Mouse (Mus musculus) hindbrain, embryonic 11.5 days (tissue): Measurements from ENCODE around the gene Fdps. TPM values are rescaled to one million over a fixed set of nuclear protein-coding genes. Genes with fewer than 3 reads are reported as not detected.

Source experiments
- ATAC-seq: fragments of 200-750 bp; cut with Nextera tagmentation; 2 replicates; pipeline ENCODE4 v1.8.0; 2017; ENCODE audit warnings: mild to moderate bottlenecking, moderate TSS enrichment, moderate library complexity; ENCODE audit not compliant: low FRiP score
- DNase-seq: peaks from one replicate; pipeline ENCODE4 v3.0.0-alpha.2; 2015; ENCODE audit warnings: low spot score
- H3K27ac ChIP-seq: fragments of 300-500 bp; sonication (generic); 2 replicates; pipeline ENCODE4 v1.5.1; 2014; ENCODE audit warnings: mild to moderate bottlenecking, low read depth, low read length
- H3K27me3 ChIP-seq: fragments of 300-500 bp; sonication (generic); 2 replicates; pipeline ENCODE4 v1.6.1; 2014; ENCODE audit warnings: mild to moderate bottlenecking, low read length, moderate library complexity, mixed read lengths; ENCODE audit not compliant: control insufficient read depth, insufficient read depth
- H3K36me3 ChIP-seq: fragments of 300-500 bp; sonication (generic); 2 replicates; pipeline ENCODE4 v1.6.1; 2014; ENCODE audit warnings: mild to moderate bottlenecking, low read length, moderate library complexity, mixed read lengths; ENCODE audit not compliant: control insufficient read depth, insufficient read depth
- H3K4me1 ChIP-seq: fragments of 300-500 bp; sonication (generic); replicated peaks from 2 replicates; pipeline ENCODE4 v1.6.1; 2014; ENCODE audit warnings: low read length, mixed read lengths; ENCODE audit not compliant: control insufficient read depth, insufficient read depth
- H3K4me2 ChIP-seq: fragments of 300-500 bp; sonication (generic); replicated peaks from 2 replicates; pipeline ENCODE4 v1.6.1; 2014; ENCODE audit warnings: mild to moderate bottlenecking, low read depth, low read length
- H3K4me3 ChIP-seq: fragments of 300-500 bp; sonication (generic); 2 replicates; pipeline ENCODE4 v1.5.1; 2014; ENCODE audit warnings: low read depth, low read length
- H3K9ac ChIP-seq: fragments of 300-500 bp; sonication (generic); 2 replicates; pipeline ENCODE4 v1.6.1; 2014; ENCODE audit warnings: low read depth, low read length
- H3K9me3 ChIP-seq: fragments of 300-500 bp; sonication (generic); 2 replicates; pipeline ENCODE4 v1.6.1; 2016; ENCODE audit warnings: low read length; ENCODE audit not compliant: control insufficient read depth
- WGBS: fragments of 180-500 bp; shearing (Covaris S2); extraction: QIAGEN DNeasy Blood & Tissue Kit; methylation state at CpG from one replicate; pipeline ENCODE4 v1.1.7; 2014; 5-methylcytosine and 5-hydroxymethylcytosine counted together
- polyA plus RNA-seq: library from polyadenylated mRNA; unstranded; fragments of >200 nt; fragmentation: Nextera tagmentation; extraction: Ambion mirVana; gene quantifications from 2 replicates; pipeline ENCODE4 v1.2.1, GENCODE M21; 2014

Gene Fdps
- polyA plus RNA-seq, 1 experiment from 2014 or later = 392 TPM

DNA sequence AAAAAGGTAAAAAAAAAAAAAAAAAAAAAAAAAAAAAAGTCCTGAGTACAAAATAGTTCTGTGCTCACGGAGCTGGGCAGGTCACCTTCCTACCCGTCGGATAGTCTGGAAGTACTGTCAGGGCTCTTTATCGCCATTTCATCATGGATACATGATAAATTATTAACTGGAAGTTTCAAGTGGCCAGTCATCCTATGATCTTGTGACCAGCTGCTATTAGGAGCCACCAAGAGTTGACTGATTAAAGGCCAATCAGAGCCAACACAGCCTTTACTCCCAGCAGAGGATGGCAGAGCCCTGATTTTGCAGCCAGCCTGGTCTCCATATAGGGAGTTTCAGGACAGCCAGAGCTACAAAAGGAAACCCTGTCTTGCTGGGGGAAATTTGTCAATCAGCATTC, 11.3 kb upstream of the Fdps start:
- ATAC-seq (no peak), DNase-seq (no peak)
- H3K4me3 ChIP-seq = no peak overlapping the region
- no peak overlapping the region for H3K9ac ChIP-seq
- H3K27me3 ChIP-seq = no peaks in the 10 kb centered on the region
- 87% methylated on average over 4 of the region's 4 CpGs for WGBS
- no peak overlapping the region for H3K27ac ChIP-seq
- no peaks in the 10 kb centered on the region for H3K9me3 ChIP-seq
- H3K4me1 ChIP-seq = no peaks in the 10 kb centered on the region
- H3K36me3 ChIP-seq = no peaks in the 10 kb centered on the region
- H3K4me2 ChIP-seq = no peak overlapping the region

DNA sequence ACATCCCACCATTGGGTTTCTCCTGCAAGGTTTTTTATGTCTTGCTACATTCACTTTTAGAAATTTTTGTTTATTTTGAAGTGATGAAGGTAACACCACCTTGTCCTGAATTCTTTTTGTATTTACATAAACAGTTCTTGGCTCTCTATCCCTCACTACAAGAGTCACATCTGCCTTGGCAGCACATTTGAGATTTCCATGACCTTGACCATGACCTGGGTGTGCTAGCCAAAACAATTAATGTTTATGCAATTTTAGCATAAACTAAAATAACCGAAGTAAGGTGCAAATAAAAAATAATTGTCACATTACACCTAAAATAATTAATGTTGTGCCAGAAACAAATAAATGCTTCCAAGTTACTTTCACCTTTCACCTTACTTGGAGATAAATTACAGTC, 6.4 kb upstream of the Fdps start:
- H3K9ac ChIP-seq = no peak overlapping the region
- DNase-seq = no peak

DNA sequence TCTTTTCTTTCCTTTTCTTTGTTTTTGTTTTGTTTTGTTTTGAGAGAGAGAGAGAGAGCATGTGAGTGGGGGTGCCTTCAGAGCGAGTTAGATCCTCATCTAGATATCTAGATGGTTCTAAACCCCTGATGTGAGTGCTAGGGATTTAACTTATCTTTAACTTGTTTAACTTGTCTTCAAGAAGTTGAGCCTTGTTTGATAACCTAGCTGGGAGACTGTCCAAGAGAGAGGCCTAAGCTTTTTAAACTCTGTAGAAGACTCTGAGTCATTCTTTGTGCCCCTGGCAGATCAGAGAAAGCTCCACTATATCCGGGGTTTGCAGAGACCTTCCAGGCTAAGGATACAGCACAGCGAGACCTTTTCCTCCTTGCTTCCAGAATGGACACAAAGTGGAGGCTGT, 5.8 kb upstream of the Fdps start:
- WGBS = 73% methylated on average over 3 of the region's 3 CpGs
- DNase-seq = no peak

More for the DNA sequence above, 6.4 kb upstream of the Fdps start:
- Histone ChIP-seq H3K4me3 (no peak overlapping the region), H3K36me3 (no peaks in the 10 kb centered on the region), H3K9me3 (no peaks in the 10 kb centered on the region), H3K4me1 (no peaks in the 10 kb centered on the region), H3K4me2 (no peak overlapping the region), H3K27me3 (no peaks in the 10 kb centered on the region), H3K27ac (no peak overlapping the region)
- no peak for ATAC-seq
- WGBS = 77% methylated on average over 1 of the region's 1 CpGs

DNA sequence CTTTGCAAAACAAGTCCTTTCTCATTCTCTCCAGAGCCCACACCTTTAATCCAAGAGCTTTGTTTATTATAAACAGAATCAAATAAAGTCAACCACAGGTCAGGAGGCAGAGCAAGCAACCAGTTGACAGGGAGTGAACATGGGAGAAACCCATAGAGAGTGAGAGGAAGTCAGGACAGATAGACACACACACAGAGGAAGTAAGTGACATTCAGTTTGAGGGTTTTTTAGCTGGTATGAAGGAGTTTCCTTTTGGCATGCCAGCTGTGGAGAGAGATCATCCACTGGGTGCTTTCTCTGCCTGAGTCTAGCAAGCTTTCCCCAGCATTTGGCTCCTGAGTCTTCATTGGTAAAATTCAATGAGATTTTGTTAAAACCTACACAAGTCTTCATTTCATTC, 5.1 kb upstream of the Fdps start:
- no peak overlapping the region for H3K4me2 ChIP-seq
- H3K9ac ChIP-seq = no peak overlapping the region
- H3K27ac ChIP-seq = no peak overlapping the region
- no peaks in the 10 kb centered on the region for H3K36me3 ChIP-seq
- H3K9me3 ChIP-seq = no peaks in the 10 kb centered on the region
- ATAC-seq = no peak
- H3K4me1 ChIP-seq = no peaks in the 10 kb centered on the region
- no peaks in the 10 kb centered on the region for H3K27me3 ChIP-seq
- DNase-seq = no peak
- H3K4me3 ChIP-seq = no peak overlapping the region

More for the DNA sequence above, 5.8 kb upstream of the Fdps start:
- H3K36me3 ChIP-seq = no peaks in the 10 kb centered on the region
- no peak for ATAC-seq
- H3K9ac ChIP-seq = no peak overlapping the region
- H3K27me3 ChIP-seq = no peaks in the 10 kb centered on the region
- H3K27ac ChIP-seq = no peak overlapping the region
- no peak overlapping the region for H3K4me2 ChIP-seq
- H3K9me3 ChIP-seq = no peaks in the 10 kb centered on the region
- no peak overlapping the region for H3K4me3 ChIP-seq
- H3K4me1 ChIP-seq = no peaks in the 10 kb centered on the region

DNA sequence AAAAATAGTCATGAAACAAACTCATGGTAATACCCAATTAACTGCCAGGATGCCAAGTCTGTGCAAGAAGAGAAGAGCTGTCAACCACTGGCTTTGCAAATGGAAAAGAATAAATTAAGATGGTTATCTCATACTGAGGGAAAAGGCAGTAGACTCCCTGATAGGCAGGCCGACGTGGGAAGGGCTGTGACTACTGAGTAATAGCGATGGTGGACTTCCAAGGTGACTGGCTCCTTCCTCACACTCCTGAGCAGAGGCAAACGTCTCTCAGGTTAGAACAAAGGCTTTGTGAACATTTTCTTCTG, 1.5 kb upstream of the Fdps start:
- H3K4me3 ChIP-seq = no peak overlapping the region
- WGBS = 79% methylated on average over 4 of the region's 4 CpGs
- H3K27me3 ChIP-seq = no peaks in the 10 kb centered on the region
- no peak overlapping the region for H3K9ac ChIP-seq
- H3K4me1 ChIP-seq = peaks cover 5% of the 10 kb centered on the region; the same call in 1 of the 2 replicates
- no peak for ATAC-seq
- H3K36me3 ChIP-seq = peaks cover 3% of the 10 kb centered on the region; the same call in 1 of the 2 replicates
- no peaks in the 10 kb centered on the region for H3K9me3 ChIP-seq
- no peak overlapping the region for H3K27ac ChIP-seq
- no peak overlapping the region for H3K4me2 ChIP-seq
- DNase-seq = no peak

DNA sequence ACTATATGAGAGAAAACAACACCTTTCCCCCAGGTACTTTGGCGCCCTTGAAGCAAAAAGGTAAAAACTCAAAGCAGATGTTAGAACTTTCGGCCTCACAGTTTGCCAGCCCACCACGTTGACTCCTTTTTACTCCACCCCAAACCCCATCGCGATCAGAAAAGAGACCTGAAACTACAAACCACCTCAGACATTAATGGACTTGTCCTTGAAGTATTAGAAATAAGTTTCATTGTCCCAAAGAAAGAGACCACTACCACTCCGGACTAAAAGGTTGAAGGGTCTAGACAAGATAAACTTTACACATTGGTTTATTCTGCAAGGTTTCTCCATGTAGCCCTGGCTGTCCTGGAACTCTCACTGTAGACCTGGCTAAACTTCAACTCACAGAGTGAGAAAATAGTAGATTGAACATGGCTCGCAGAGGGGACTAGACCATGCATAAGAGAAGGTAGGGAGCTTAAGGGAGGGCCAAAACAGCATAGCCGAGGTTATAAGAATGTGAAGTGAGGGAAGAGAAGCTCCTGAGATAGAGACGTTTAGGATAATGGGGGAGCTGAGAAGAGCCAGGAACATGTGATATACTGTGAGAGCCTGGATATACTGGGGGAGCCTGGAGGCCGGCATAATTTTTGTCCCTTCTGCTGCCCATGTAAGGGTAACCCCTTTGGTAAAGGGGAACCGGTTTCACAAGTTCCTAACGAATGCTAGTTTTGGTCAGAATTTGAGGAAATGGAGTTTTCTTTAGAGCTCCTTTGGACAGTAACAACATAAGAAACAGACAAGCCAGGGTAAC, 934 bp upstream of the Fdps start:
- Histone ChIP-seq H3K36me3 (peaks cover 3% of the 10 kb centered on the region; the same call in 1 of the 2 replicates), H3K9me3 (no peaks in the 10 kb centered on the region), H3K4me1 (peaks cover 5% of the 10 kb centered on the region; the same call in 1 of the 2 replicates), H3K9ac (peak overlapping the region; percentile 47; the same call in 1 of the 2 replicates), H3K4me3 (peak overlapping the region; percentile 62; the same call in 1 of the 2 replicates), H3K27ac (peak overlapping the region; percentile 69; the same call in 1 of the 2 replicates), H3K27me3 (no peaks in the 10 kb centered on the region), H3K4me2 (peak overlapping the region; percentile 55)
- ATAC-seq = no peak
- no peak for DNase-seq
- WGBS = 72% methylated on average over 12 of the region's 12 CpGs

DNA sequence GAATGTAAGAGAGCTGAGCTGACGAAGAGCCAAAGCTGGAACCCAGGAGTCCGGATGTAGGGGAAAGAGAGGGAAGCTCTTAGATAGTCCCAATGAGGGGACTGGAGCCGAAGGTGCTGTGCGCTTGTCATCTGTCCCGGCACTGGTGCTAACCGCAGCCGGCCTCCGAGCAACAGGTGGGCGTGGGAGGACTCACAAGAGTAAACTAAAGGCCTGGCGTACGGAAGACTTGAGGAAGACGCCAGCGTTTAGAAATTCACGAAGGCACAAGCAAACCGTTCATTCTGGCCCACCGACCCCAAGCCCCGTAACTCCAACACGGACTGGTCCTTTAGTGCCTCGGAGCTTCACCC, 324 bp downstream of the Fdps start:
- peak; percentile 51 for ATAC-seq
- Histone ChIP-seq H3K9ac (peak overlapping the region; percentile 62), H3K4me3 (peak overlapping the region; percentile 62), H3K4me2 (peak overlapping the region; percentile 59), H3K27ac (peak overlapping the region; percentile 49), H3K27me3 (no peaks in the 10 kb centered on the region), H3K9me3 (no peaks in the 10 kb centered on the region), H3K4me1 (peaks cover 5% of the 10 kb centered on the region; the same call in 1 of the 2 replicates), H3K36me3 (peaks cover 3% of the 10 kb centered on the region; the same call in 1 of the 2 replicates)
- no peak for DNase-seq
- under 1% methylated on average over 19 of the region's 19 CpGs for WGBS

DNA sequence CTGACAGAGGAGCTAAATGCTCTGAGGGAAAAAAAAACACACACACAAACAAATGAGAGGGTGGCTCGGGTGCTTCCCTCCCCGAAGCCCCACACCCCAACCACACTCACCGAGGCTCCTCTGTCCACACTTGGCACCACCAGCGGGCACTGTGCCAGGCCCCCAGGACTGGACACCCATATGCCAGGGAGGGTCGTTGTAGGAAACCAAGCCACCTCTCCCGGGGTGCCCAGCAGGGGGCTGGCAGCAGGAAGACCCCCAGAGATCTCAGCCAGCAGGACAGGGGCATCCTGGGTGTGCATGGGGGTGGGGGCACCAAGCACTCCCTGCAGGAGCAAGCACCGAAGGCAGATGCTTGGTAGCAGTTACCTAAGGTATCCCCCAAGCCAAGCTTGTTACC, 948 bp downstream of the Fdps start, which contains the start of gene Gm43738:
Gene Gm43738, minus strand, starts transcription at position 289 of the 400 bp plus-strand sequence.
- WGBS = 58% methylated on average over 7 of the region's 7 CpGs
- H3K27me3 ChIP-seq = no peaks in the 10 kb centered on the region
- H3K4me3 ChIP-seq = peak within 1 kb of the TSS; percentile 62
- peak within 1 kb of the TSS; percentile 49 for H3K27ac ChIP-seq
- no peaks in the 10 kb centered on the region for H3K9me3 ChIP-seq
- ATAC-seq = no peak
- peak within 1 kb of the TSS; percentile 62 for H3K9ac ChIP-seq
- H3K4me2 ChIP-seq = peak within 1 kb of the TSS; percentile 59
- peaks cover 5% of the 10 kb centered on the region; the same call in 1 of the 2 replicates for H3K4me1 ChIP-seq
- no peak for DNase-seq
- peaks cover 3% of the 10 kb centered on the region; the same call in 1 of the 2 replicates for H3K36me3 ChIP-seq

DNA sequence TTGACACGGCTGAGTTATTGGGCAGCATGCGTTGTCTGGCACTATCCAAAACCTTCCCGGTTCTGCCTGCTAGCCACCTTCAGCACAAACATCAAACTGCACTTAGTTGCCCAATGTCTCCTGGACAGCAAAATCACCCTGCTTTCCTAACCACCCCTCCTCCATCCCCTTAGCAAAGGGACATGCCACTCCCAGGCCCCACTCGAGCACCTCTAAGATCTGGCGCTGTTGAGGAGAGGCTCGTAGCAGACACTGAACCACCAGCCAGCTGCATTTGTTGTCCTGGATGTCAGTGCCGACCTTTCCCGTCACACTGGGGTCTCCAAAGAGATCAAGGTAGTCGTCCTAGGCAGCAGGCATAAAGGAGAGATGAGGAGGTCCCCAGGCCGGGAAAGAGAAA, 7.7 kb downstream of the Fdps start:
- Histone ChIP-seq H3K4me3 (no peak overlapping the region), H3K4me2 (no peak overlapping the region), H3K4me1 (peaks cover 11% of the 10 kb centered on the region), H3K27ac (no peak overlapping the region), H3K9me3 (no peaks in the 10 kb centered on the region), H3K36me3 (peaks cover 3% of the 10 kb centered on the region; the same call in 1 of the 2 replicates), H3K9ac (no peak overlapping the region), H3K27me3 (peaks cover 16% of the 10 kb centered on the region)
- 85% methylated on average over 10 of the region's 10 CpGs for WGBS
- ATAC-seq (no peak), DNase-seq (no peak)
